Mouse (Mus musculus) kidney, adult 2 months (tissue): ENCODE measurements around the gene Tox2.

Experiments used
- CTCF ChIP-seq: fragments of 200-500 bp; conservative IDR thresholded peaks from 2 replicates; pipeline ENCODE4 v1.5.1; 2011; ENCODE audit warnings: low read depth, mild to moderate bottlenecking, control low read depth, low read length, moderate library complexity, mixed read lengths; ENCODE audit not compliant: insufficient read depth, insufficient read length
- POLR2A ChIP-seq: fragments of 200-500 bp; IDR thresholded peaks from one replicate; pipeline ENCODE4 v1.6.1; 2011; ENCODE audit warnings: low read depth, low read length, control low read depth

DNA sequence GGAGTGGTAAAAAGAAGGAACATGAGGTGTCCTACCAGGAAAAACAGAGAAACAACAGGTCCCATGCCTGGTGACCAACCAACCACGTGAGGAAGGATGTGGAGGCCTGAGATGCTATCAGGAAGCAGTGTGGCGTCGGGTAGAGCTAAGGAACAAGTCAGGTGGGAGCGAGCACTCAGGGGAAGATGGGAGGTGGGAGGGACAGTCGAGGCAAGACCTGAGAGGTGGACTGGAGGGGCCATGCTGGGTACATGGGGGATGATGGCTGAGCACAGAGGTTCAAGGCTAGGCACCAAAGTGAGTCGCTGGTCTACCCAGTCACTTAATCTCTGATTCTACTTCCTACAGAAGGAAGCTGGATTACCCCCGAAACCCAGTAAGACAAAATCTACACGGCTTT is 152.7 kb downstream of the Tox2 start:
- TF ChIP-seq CTCF (no peak), POLR2A (no peak)
